Mouse (Mus musculus) lung, adult 10 weeks (tissue): ENCODE measurements around the gene Rnpc3. TPM values are rescaled to one million over a fixed set of nuclear protein-coding genes. Genes with fewer than 3 reads are reported as not detected.

ENCODE experiments used
- polyA plus RNA-seq: library from polyadenylated mRNA; stranded (reverse); fragments of 350-450 nt; fragmentation: Illumina TruSeq; extraction: RNeasy Lipid Tissue Mini Kit (QIAGEN cat#74804); gene quantifications from one replicate; pipeline ENCODE4 v1.2.3, GENCODE M21; 2014; ENCODE audit warnings: low read depth, low replicate concordance; ENCODE audit not compliant: insufficient read depth

Rnpc3 gene
- polyA plus RNA-seq, result 9.1 TPM

DNA sequence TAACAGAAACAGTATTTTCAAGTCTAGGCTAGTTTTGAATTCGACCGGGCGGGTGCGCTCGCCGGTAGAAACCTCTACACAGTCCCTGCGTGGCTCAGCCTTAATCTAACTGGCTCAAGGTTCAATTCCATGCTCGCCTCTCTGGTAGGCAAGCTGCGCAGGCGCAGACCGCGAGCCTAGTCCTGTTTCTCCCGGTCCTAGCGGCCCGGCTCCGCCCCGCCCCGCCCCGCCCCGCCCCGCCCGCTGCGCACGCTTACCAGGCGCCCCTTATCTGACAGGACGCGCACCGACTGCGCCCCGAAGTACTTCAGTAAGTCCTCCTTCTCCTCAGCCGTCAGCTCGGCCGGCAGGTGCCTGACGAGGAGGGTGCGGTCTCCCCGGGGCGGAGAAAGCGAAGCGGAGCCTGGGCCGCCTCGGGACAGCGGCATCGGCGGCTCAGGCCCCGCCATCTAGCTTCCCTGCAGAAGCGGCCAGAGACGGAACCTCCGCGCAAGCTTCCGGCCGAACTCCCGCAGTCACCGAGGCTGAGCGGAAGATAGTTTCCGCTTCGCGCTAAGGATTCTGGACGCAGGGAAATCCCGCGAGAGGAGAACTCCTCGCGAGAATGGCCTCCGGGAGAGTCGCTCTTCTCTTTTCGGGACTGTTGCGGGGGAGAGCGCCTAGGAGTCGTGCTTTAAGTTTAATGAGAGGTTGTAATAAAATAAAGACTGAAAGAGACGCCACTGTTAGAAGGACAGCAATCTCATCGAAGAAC lies at the start of gene Rnpc3:
Rnpc3 (minus strand) TSS at position 544 of the 754 bp plus-strand sequence.

DNA sequence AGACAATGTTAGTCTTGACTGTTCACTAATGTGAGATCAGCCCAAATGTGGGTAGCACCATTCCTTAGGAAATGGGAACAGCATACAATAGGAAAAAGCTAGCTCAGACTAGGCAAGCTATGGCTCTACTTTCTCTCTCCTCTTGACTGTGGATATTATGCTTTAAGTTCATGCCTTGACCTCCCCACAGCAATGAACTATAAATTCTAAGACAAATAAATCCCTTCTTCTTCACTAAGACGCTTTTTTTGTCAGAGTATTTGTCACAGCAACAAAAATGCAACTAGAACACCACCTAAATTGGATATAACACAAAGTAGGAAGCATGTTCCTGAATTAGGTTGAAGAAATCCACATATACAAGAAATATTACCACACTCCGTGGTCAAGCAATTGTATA lies 23.4 kb downstream of the Rnpc3 start, which contains the start of gene Amy1:
Amy1 (minus strand) TSS at position 101 of the 400 bp plus-strand sequence.

Other genes starting within 250 kb of the Rnpc3 start
- not detected for gene Amy2a1, start 97.7 kb downstream of the Rnpc3 start, polyA plus RNA-seq
- 9.2 TPM for gene Amy1, start 23.4 kb downstream of the Rnpc3 start, polyA plus RNA-seq